Mouse (Mus musculus) stomach, postnatal 0 days (tissue): ENCODE measurements at regions not wholly inside any gene's neighbourhood (a gene's known extent, or its start where the extent isn't known, plus 50 kb on each side); places are given as distances from the start of the nearest gene placed in this dataset.

Source experiments
- ATAC-seq: fragments of 200-750 bp; cut with Nextera tagmentation; 2 replicates; pipeline ENCODE4 v1.8.0; 2017; ENCODE audit not compliant: low FRiP score, low TSS enrichment
- DNase-seq: peaks from one replicate; pipeline ENCODE4 v3.0.0-alpha.2; 2016; ENCODE audit warnings: low spot score
- H3K27ac ChIP-seq: fragments of 300-500 bp; sonication (generic); replicated peaks from 2 replicates; pipeline ENCODE4 v1.5.1; 2014; ENCODE audit warnings: mild to moderate bottlenecking, control low read depth
- H3K27me3 ChIP-seq: fragments of 300-500 bp; sonication (generic); 2 replicates; pipeline ENCODE4 v1.6.1; 2014; ENCODE audit warnings: low read length; ENCODE audit not compliant: control insufficient read depth, insufficient read depth
- H3K36me3 ChIP-seq: fragments of 300-500 bp; sonication (generic); 2 replicates; pipeline ENCODE4 v1.6.1; 2014; ENCODE audit warnings: low read length, mixed read lengths; ENCODE audit not compliant: control insufficient read depth, insufficient read depth
- H3K4me1 ChIP-seq: fragments of 300-500 bp; sonication (generic); replicated peaks from 2 replicates; pipeline ENCODE4 v1.6.1; 2014; ENCODE audit warnings: antibody characterized with exemption; ENCODE audit not compliant: control insufficient read depth, insufficient read depth
- H3K4me2 ChIP-seq: fragments of 300-500 bp; sonication (generic); replicated peaks from 2 replicates; pipeline ENCODE4 v1.6.1; 2014; ENCODE audit warnings: low read depth, mild to moderate bottlenecking, control low read depth, moderate library complexity
- H3K4me3 ChIP-seq: fragments of 300-500 bp; sonication (generic); 2 replicates; pipeline ENCODE4 v1.5.1; 2014; ENCODE audit warnings: low read depth, low read length, control low read depth
- H3K9ac ChIP-seq: fragments of 300-500 bp; sonication (generic); 2 replicates; pipeline ENCODE4 v1.6.1; 2014; ENCODE audit warnings: mild to moderate bottlenecking, low read length, control low read depth, mixed read lengths
- H3K9me3 ChIP-seq: fragments of 300-500 bp; sonication (generic); 2 replicates; pipeline ENCODE4 v1.6.1; 2016; ENCODE audit warnings: low read length; ENCODE audit not compliant: control insufficient read depth
- CTCF ChIP-seq: IDR thresholded peaks from 2 replicates; pipeline ENCODE4 v1.5.1; 2016; ENCODE audit warnings: antibody characterized with exemption, low read depth, mild to moderate bottlenecking, moderate library complexity
- EP300 ChIP-seq: optimal IDR thresholded peaks from 2 replicates; pipeline ENCODE3; 2016; ENCODE audit warnings: antibody characterized with exemption
- WGBS: fragments of 180-500 bp; shearing (Covaris S2); extraction: QIAGEN DNeasy Blood & Tissue Kit; methylation state at CpG from one replicate; pipeline ENCODE4 v1.1.7; 2014; 5-methylcytosine and 5-hydroxymethylcytosine counted together

DNA sequence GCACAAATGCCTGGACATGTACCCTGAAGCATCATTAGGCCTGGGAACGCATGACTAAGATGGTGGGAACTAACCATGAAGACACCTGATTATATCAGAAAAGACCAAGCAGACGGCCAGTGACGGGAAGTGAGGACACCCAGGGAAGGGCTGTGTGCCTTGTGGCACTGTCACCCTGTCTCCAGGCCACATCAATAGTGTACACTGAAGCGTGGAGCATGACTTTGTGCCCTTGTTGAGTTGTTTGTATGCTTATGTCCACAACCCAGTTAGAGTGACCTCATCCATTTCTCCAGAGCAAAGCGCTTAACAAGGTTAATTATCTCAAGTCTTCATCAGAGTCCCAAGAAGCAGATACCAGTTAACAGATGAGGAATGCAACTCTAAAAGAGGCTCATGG, 96.8 kb upstream of the Cdkn3 start:
- no peaks in the 10 kb centered on the region for H3K27me3 ChIP-seq
- WGBS: 92% methylated on average over 5 of the region's 5 CpGs
- no peak overlapping the region for H3K27ac ChIP-seq
- no peak overlapping the region for H3K9ac ChIP-seq
- no peak overlapping the region for H3K4me3 ChIP-seq
- no peak overlapping the region for H3K4me2 ChIP-seq
- ATAC-seq (no peak), DNase-seq (no peak)
- no peaks in the 10 kb centered on the region for H3K4me1 ChIP-seq
- no peaks in the 10 kb centered on the region for H3K9me3 ChIP-seq
- no peaks in the 10 kb centered on the region for H3K36me3 ChIP-seq
- no peak for TF ChIP-seq CTCF
- no peak for TF ChIP-seq EP300

DNA sequence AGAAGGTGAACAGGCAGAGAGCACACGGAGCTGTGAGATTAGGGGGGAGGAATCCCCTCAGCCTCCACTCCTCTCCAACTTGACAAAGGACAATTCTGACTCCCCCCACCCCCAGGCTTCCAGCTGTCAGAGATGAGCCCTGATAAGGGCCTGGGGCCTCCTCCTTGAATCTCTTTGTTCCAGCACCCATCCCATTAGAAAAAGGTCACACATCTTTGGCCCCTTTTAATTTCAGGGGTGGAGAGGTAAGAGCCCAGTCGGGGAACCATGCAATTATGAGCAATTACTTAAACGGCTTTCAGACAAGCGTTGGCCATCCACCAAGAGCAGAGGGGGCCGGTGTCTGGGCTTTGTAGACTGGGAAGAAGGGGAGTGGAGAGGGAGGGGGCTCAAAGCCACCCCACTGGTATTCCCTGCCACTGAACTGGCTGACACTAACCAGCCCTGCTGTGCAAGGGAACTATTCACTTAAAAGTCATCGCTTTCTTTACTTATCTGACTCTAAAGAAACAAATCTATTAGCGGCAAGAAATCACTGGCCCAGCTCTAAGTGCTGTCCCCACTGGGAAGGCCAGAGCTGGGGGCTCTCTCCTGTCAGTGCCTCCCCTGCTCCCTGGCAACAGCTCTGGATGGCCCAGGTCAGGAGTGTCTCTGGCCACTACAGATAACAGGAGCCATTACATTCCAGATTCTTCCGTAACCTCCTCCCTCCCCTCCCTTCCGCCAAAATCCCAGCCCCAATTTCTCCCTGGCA, 98.4 kb upstream of the Cdkn3 start:
- TF ChIP-seq CTCF: no peak
- TF ChIP-seq EP300: no peak
- H3K4me3 ChIP-seq: no peak overlapping the region
- H3K4me1 ChIP-seq: no peaks in the 10 kb centered on the region
- no peak overlapping the region for H3K27ac ChIP-seq
- H3K9ac ChIP-seq: no peak overlapping the region
- no peaks in the 10 kb centered on the region for H3K36me3 ChIP-seq
- DNase-seq (no peak), ATAC-seq (no peak)
- no peaks in the 10 kb centered on the region for H3K9me3 ChIP-seq
- 20% methylated on average over 9 of the region's 9 CpGs for WGBS
- H3K4me2 ChIP-seq: no peak overlapping the region
- no peaks in the 10 kb centered on the region for H3K27me3 ChIP-seq

DNA sequence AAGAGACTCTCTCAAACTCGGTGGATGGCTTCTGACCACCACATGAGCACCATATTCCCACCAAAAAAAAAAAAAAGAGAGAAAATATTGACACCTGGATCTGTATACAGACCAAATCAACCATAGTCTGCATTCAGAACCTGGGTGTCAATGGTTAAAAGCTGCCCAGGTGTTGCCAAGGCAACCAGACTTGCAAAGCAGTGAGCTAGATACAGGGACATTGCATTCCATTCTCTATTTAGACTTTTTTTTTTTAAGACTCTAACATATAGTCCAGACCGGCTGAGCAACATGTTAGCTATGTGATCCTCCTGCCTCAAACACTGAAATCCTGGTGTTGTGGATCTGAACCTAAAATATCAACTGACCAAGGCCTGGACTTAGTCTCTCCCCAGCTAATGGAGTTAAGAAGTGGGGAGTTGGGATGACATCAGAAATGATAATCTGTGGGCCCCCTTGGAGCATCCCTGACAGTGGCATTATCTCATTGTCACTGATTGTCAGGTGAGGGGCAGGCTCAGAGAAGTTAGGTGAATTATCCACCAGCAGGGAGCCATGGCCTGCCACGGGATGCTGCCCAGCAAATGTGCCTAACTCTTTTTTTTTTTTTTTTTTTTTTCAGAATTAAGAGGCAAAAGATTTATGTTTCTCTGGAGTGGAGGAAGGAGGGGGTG, 99.1 kb upstream of the Cdkn3 start:
- ATAC-seq (no peak), DNase-seq (no peak)
- WGBS: 36% methylated on average over 3 of the region's 3 CpGs
- no peak overlapping the region for H3K4me2 ChIP-seq
- H3K27me3 ChIP-seq: no peaks in the 10 kb centered on the region
- TF ChIP-seq CTCF: no peak
- TF ChIP-seq EP300: no peak
- H3K9ac ChIP-seq: no peak overlapping the region
- no peaks in the 10 kb centered on the region for H3K4me1 ChIP-seq
- no peaks in the 10 kb centered on the region for H3K9me3 ChIP-seq
- H3K36me3 ChIP-seq: no peaks in the 10 kb centered on the region
- H3K4me3 ChIP-seq: no peak overlapping the region
- H3K27ac ChIP-seq: no peak overlapping the region

DNA sequence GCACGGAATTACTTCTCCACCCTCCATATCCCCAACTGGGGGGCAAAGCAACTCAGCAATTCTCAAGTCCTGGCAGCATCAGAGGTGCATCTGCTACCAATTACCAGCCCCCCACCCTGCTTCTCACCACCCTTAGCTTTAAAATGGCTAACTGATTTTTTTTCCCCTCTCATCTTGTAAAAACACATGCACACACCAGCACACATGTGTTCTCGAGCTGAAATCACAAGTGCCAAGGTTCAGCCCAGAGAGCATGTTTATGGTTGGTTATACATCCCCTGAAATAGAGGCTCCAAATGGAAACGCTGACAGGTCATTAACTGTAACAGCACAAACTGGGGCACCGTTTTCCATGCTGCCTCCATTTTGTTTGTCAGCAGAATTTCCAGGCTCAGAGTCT, 101.0 kb upstream of the Cdkn3 start:
- WGBS: 58% methylated on average over 4 of the region's 4 CpGs
- ATAC-seq: no peak

DNA sequence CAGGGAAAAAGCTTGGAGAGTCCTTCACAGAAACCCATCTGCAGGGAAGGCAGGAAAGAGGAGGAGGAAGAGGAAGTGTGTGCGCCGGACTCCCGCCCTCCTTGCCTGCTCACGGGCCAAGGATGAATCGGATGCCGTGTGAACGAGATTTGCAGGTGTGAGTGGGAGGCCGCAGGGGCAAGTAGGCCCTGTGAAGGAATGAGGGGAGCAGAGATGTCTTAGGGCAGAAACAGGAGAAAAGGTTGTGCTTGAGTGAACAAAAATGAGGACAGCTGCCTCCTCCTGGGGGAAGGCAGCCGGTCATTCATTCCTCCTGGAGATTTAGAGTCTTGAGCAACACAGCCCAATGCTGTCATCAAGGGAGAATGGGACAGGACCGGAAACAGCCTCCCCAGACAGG, 104.1 kb upstream of the Cdkn3 start:
- Histone ChIP-seq H3K4me2 (no peak overlapping the region), H3K27ac (no peak overlapping the region), H3K9ac (no peak overlapping the region), H3K9me3 (no peaks in the 10 kb centered on the region), H3K36me3 (no peaks in the 10 kb centered on the region), H3K4me1 (no peaks in the 10 kb centered on the region), H3K27me3 (no peaks in the 10 kb centered on the region), H3K4me3 (no peak overlapping the region)
- DNase-seq: no peak
- TF ChIP-seq CTCF (no peak), EP300 (no peak)
- WGBS: 79% methylated on average over 10 of the region's 10 CpGs
- ATAC-seq: no peak

More for the DNA sequence above, 101.0 kb upstream of the Cdkn3 start:
- no peak for DNase-seq
- no peak overlapping the region for H3K4me2 ChIP-seq
- H3K4me3 ChIP-seq: no peak overlapping the region
- no peaks in the 10 kb centered on the region for H3K36me3 ChIP-seq
- TF ChIP-seq EP300 (no peak), CTCF (no peak)
- no peak overlapping the region for H3K27ac ChIP-seq
- no peaks in the 10 kb centered on the region for H3K27me3 ChIP-seq
- H3K9me3 ChIP-seq: no peaks in the 10 kb centered on the region
- H3K9ac ChIP-seq: no peak overlapping the region
- no peaks in the 10 kb centered on the region for H3K4me1 ChIP-seq

DNA sequence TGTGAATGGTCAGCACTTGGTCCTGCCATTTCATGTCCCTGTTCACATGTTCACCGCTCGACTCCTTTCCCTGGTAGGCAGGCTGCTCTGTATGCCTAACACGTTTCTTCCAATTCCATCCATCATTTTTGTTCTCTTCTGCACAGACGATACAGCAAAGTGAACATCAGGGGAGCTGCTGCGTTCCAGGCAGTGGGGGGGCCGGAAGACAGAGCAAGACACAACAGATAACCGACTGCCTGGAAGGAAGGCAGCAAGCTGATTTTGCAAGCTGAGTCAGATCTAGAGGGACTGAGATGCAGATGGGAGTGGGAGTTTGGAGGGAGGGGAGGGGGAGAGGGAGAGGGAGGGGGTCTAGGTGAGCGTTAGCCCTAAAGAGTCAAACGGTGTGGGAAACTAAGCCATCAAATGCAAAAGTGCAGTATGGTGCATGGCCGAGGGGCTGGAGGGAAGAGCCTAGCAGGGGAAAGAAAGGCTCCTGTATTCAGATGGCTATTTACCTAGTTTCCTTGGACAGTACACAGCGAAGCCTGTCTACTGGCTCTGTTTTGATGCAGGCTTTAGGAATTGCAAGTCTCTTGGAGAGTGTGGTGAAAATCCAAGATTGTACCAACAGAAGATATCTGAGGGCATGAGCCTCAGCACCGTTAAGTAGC, 112.9 kb upstream of the Cdkn3 start:
- no peak overlapping the region for H3K9ac ChIP-seq
- ATAC-seq (no peak), DNase-seq (no peak)
- TF ChIP-seq CTCF: no peak
- TF ChIP-seq EP300: no peak
- no peaks in the 10 kb centered on the region for H3K4me1 ChIP-seq
- no peak overlapping the region for H3K4me3 ChIP-seq
- H3K27ac ChIP-seq: no peak overlapping the region
- no peak overlapping the region for H3K4me2 ChIP-seq
- H3K36me3 ChIP-seq: no peaks in the 10 kb centered on the region
- WGBS: 61% methylated on average over 12 of the region's 12 CpGs
- no peaks in the 10 kb centered on the region for H3K9me3 ChIP-seq
- no peaks in the 10 kb centered on the region for H3K27me3 ChIP-seq
